11 mouse cellular contexts compared by ENCODE assay signal in the genomic region with DNA sequence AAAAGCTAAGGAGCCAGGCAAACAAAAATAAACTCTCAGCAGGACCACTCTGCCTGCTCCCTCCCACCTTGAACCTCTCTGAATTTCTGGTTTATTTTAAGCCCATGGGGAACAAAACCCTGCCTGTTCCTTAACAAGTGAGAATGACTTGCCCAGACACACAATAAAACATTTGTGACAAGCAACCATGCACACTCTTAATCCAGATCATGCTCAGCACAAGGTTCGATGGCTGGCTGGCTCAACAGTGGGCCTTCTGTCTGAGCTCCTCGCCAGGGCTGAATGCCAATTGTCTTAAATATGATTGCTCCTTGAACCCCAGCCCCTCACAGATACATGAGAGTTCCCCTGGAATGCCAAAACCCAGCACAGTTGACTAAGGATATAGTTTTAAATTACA.
DNase-seq lines count a peak whose midpoint lies in the region; TF ChIP-seq lines count a peak whose summit lies in the region.
"Had no signal": no experiment of that assay in that cellular context is flagged by ENCODE, and none has a peak within 500 bp of the region (broad histone marks: within the 10 kb centered on the region; RNA-seq: fewer than 3 reads in every experiment).

No protein-coding gene starts in this region.

- H3K36me3 ChIP-seq in heart, adult 2 months (ENCODE audit: control insufficient read depth, insufficient read depth, low read length), result no peaks in the 10 kb centered on the region
- H3K36me3 ChIP-seq: neural tube, embryonic 12.5 days had no signal

- H3K4me3 ChIP-seq in heart, adult 2 months, result no peak overlapping the region
- H3K4me3 ChIP-seq: neural tube, embryonic 12.5 days had no signal

- H3K79me2 ChIP-seq in heart, adult 2 months (replicated peaks; ENCODE audit: control insufficient read depth, insufficient read depth, low read length), result no peaks in the 10 kb centered on the region

- intact Hi-C loops in heart, adult 2 months (cut with DNase I), result no loop called here
- intact Hi-C loops in gastrocnemius, postnatal 14 days (cut with DNase I; ENCODE audit: low total_unique reads), result no loop called here

- no peaks in the 10 kb centered on the region for H3K4me1 ChIP-seq in heart, adult 2 months (ENCODE audit: control insufficient read depth, insufficient read depth, low read length)
- H3K4me1 ChIP-seq: neural tube, embryonic 12.5 days had no signal

- no peak overlapping the region for H3K27ac ChIP-seq in heart, adult 2 months
- H3K27ac ChIP-seq: neural tube, embryonic 12.5 days had no signal

- no peak for TF ChIP-seq POLR2A in heart, adult 2 months (IDR thresholded peaks at IDR 0.05; ENCODE audit: insufficient read depth, low read depth, low read length)

- DNase-seq in kidney, postnatal 10 days, result peak; percentile 7
- DNase-seq in kidney, adult 11 months, result no peak
- DNase-seq in 3T3-L1 (ENCODE audit: low read depth, low spot score), result peak; percentile 7
- peak; percentile 63 for DNase-seq in embryo, embryonic 11 days
- peak; percentile 86 for DNase-seq in forelimb bud, embryonic 11.5 days (ENCODE audit: low read depth, low spot score)
- DNase-seq in adrenal gland, postnatal 14 days, result no peak
- DNase-seq in heart, adult 2 months, result no peak
- DNase-seq in gastrocnemius, postnatal 14 days, result no peak
- DNase-seq: heart, postnatal 14 days; lung, postnatal 4 days had no signal

- TF ChIP-seq EP300 in heart, adult 2 months (IDR thresholded peaks at IDR 0.05; ENCODE audit: insufficient read depth, low read depth, low read length), result no peak

- H3K9ac ChIP-seq in heart, adult 2 months (ENCODE audit: low read depth, low read length), result no peak overlapping the region
- H3K9ac ChIP-seq: neural tube, embryonic 12.5 days had no signal

- WGBS in heart, adult 2 months, result 46% methylated on average over 2 of the region's 2 CpGs

- no peaks in the 10 kb centered on the region for H3K27me3 ChIP-seq in heart, adult 2 months (ENCODE audit: control insufficient read depth, insufficient read depth, low read length)
- H3K27me3 ChIP-seq: neural tube, embryonic 12.5 days had no signal

- no peak for TF ChIP-seq CTCF in heart, adult 2 months (IDR thresholded peaks at IDR 0.05)

Comparison
In these comparisons a context has a peak if more than half of its experiments do, and no peak if none do; other contexts are left out.
1. DNase-seq: peak in kidney, postnatal 10 days (single experiment), 3T3-L1 (single experiment), embryo, embryonic 11 days (single experiment) and forelimb bud, embryonic 11.5 days (single experiment); none in kidney, adult 11 months (single experiment), adrenal gland, postnatal 14 days (single experiment), heart, adult 2 months (0 of 2) and gastrocnemius, postnatal 14 days (single experiment).